Comparison of ENCODE assay signal across 28 mouse cellular contexts in the genomic region with DNA sequence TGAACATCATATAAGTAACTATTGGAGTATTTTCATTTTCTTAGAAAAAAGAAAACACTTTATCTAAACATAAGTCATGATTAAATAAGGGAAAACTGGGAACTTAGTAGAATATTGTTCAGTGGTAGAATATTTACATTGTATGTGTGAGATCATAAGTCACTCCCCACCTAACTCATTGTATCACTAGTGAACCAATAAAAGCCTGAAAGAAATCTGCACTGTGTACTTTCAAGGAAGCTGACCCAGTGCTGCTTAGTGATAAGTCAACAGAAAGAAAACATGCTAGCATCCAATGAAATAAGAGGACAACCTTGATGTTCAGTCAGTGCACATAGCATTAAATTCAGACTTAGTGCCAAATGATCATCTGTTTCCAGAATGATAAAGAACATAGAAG.
"Had no signal": no experiment of that assay in that cellular context is flagged by ENCODE, and none has a peak within 500 bp of the region (broad histone marks: within the 10 kb centered on the region; RNA-seq: fewer than 3 reads in every experiment).

No protein-coding gene starts in this region.

- H3K9me3 ChIP-seq: embryonic facial prominence, embryonic 10.5 days; embryonic facial prominence, embryonic 12.5 days; embryonic facial prominence, embryonic 13.5 days; embryonic facial prominence, embryonic 15.5 days; forebrain, embryonic 10.5 days; forebrain, embryonic 12.5 days; forebrain, embryonic 13.5 days; forebrain, embryonic 15.5 days had no signal

- ATAC-seq: forebrain, embryonic 13.5 days; forebrain, embryonic 14.5 days; forebrain, embryonic 15.5 days; forebrain, embryonic 16.5 days; forebrain, postnatal 0 days had no signal

- H3K4me3 ChIP-seq: embryonic facial prominence, embryonic 10.5 days; embryonic facial prominence, embryonic 12.5 days; embryonic facial prominence, embryonic 13.5 days; embryonic facial prominence, embryonic 15.5 days; erythroblast, embryonic 14.5 days; forebrain, embryonic 10.5 days; forebrain, embryonic 12.5 days; forebrain, embryonic 13.5 days; forebrain, embryonic 15.5 days; gastrocnemius, adult 2 months; heart, adult 2 months had no signal

- H3K4me1 ChIP-seq: embryonic facial prominence, embryonic 10.5 days; embryonic facial prominence, embryonic 12.5 days; embryonic facial prominence, embryonic 13.5 days; embryonic facial prominence, embryonic 15.5 days; forebrain, embryonic 10.5 days; forebrain, embryonic 12.5 days; forebrain, embryonic 13.5 days; forebrain, embryonic 15.5 days had no signal

- H3K4me2 ChIP-seq: embryonic facial prominence, embryonic 12.5 days; embryonic facial prominence, embryonic 13.5 days; embryonic facial prominence, embryonic 15.5 days; forebrain, embryonic 12.5 days; forebrain, embryonic 13.5 days; forebrain, embryonic 15.5 days had no signal

- H3K27ac ChIP-seq: embryonic facial prominence, embryonic 10.5 days; embryonic facial prominence, embryonic 12.5 days; embryonic facial prominence, embryonic 13.5 days; embryonic facial prominence, embryonic 15.5 days; forebrain, embryonic 10.5 days; forebrain, embryonic 12.5 days; forebrain, embryonic 13.5 days; forebrain, embryonic 15.5 days; gastrocnemius, adult 2 months; heart, adult 2 months had no signal

- H3K27me3 ChIP-seq: embryonic facial prominence, embryonic 12.5 days; embryonic facial prominence, embryonic 13.5 days; embryonic facial prominence, embryonic 15.5 days; forebrain, embryonic 12.5 days; forebrain, embryonic 13.5 days; forebrain, embryonic 15.5 days had no signal

- H3K36me3 ChIP-seq: embryonic facial prominence, embryonic 10.5 days; embryonic facial prominence, embryonic 12.5 days; embryonic facial prominence, embryonic 13.5 days; embryonic facial prominence, embryonic 15.5 days; forebrain, embryonic 10.5 days; forebrain, embryonic 12.5 days; forebrain, embryonic 15.5 days had no signal

- DNase-seq: cerebellum, adult 2 months; cerebellum, adult 8-10 months; cerebellum, adult 9-10 months; cerebellum, adult 9-11 months; cerebellum, postnatal 10 days; cerebellum, postnatal 14 days; cerebellum, postnatal 36 days; embryo, embryonic 11 days; forebrain, postnatal 0 days; gastrocnemius, adult 2 months; gastrocnemius, postnatal 10 days; gastrocnemius, postnatal 14 days; gastrocnemius, postnatal 25 days; gastrocnemius, postnatal 36 days; heart, adult 11 months; heart, adult 18-20 months; heart, adult 2 months had no signal

- H3K9ac ChIP-seq: embryonic facial prominence, embryonic 12.5 days; embryonic facial prominence, embryonic 13.5 days; embryonic facial prominence, embryonic 15.5 days; forebrain, embryonic 12.5 days; forebrain, embryonic 13.5 days; forebrain, embryonic 15.5 days; forebrain, postnatal 0 days had no signal
